Mouse (Mus musculus) right cerebral cortex, postnatal 36 days (tissue): ENCODE measurements around the gene Smim6.
A peak's percentile ranks its signal among the peaks of the same experiment; 100 is the strongest.

ENCODE experiments used
- DNase-seq, 2 experiments: peaks; one replicate each; pipeline ENCODE4 v3.0.0; 2022; ENCODE audit warnings: low spot score in 2 of 2, mixed read lengths in 1 of 2

The Smim6 gene

DNA sequence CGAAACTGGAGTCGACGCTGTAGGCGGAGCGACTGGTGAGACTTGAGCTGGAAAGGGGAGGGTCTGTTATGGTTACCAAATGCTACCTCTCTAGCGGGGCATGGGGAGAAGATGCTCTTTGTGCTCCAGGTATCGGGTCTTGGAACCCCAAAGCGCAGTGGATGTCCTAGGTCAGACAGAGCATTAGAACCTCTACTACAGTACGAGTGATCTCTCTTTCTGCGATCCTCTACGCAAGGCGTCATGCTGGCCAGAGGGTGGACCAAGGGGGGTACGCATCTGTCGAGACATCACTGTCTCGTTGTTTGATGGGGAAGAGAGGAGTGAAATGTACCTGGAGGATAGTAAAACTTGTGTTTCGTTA is 21.9 kb downstream of the Smim6 start:
- no peak for DNase-seq

DNA sequence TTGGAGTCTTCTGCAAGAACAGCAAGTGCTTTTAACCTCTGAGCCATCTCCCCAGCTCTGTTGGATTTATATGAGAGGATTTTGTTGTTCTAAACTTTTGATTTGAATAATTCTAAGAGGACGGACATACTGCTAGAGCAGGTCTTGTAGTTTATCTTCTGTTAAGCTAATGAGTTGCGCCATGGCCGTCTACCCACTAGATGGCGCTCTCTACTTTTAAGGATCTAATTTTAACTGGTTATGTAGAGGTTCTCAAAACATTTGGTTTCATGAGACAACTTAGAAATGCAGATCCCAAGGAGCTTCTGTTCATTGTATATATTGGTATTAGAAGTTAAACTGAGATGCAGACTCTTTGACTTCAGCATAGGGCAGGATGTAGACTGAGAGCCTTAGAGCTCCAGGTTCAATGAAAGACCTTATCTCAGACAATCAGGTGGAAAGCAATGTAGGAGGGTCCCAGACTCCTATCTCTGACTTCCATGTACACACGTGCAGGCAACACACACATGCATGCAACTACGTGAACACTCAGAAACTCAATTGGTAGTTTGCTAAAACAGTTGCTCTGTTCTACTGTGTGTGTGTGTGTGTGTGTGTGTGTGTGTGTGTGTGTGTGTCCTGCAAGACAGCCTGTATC is 28.0 kb downstream of the Smim6 start:
- DNase-seq, result peak in 1 of 2 experiments; percentile 42

- DNase-seq, result no peak
Observed at GRCm38 (mm10) chr11:115941980-115942379, 30.2 kb downstream of the Smim6 start.

- no peak for DNase-seq
Observed at GRCm38 (mm10) chr11:115945247-115945646, 33.4 kb downstream of the Smim6 start.

GRCm38 (mm10) chr11:115946221-115946828 is 34.5 kb downstream of the Smim6 start:
- no peak for DNase-seq

DNA sequence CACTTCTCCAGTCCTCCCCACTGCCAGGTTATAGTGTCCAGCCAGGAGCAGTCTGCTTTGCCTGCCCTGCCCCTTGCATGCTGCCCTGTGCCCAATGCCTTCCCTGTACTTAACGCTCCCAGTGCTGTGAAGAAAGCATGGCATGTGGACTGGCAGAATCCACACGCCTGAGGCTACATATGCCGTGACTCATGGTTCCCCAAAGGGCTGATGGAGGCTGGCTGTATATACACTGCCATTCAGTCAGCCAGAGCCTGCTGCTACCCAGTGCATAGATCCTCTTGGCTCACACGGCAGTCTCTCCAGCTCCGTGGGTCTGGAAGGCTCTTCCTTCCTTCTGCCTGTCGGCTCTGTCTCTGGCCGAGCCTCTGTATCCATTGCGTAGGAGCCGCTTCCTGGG is 36.5 kb downstream of the Smim6 start:
- no peak for DNase-seq

GRCm38 (mm10) chr11:115950719-115951118 is 38.9 kb downstream of the Smim6 start:
- DNase-seq, result no peak

DNA sequence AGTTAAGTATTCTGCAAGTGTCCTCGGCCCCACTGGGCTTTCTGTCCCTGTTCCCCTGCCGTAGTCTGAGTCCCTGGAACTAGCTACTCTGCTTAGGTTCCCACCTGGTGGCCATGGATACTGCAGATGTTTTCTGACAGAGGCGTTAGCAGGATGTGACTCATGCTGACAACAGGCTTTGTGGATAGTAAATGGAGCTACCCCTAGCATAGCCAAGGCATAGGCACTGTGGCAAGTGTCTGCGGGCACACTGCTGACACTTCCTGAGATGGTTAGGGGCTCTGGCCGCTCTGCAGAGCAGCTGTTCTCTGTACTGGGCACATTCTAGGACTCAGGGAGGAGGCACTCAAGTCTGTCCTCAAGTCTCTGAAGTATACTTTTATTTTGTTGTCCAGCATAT is 42.9 kb downstream of the Smim6 start:
- DNase-seq, result no peak

DNA sequence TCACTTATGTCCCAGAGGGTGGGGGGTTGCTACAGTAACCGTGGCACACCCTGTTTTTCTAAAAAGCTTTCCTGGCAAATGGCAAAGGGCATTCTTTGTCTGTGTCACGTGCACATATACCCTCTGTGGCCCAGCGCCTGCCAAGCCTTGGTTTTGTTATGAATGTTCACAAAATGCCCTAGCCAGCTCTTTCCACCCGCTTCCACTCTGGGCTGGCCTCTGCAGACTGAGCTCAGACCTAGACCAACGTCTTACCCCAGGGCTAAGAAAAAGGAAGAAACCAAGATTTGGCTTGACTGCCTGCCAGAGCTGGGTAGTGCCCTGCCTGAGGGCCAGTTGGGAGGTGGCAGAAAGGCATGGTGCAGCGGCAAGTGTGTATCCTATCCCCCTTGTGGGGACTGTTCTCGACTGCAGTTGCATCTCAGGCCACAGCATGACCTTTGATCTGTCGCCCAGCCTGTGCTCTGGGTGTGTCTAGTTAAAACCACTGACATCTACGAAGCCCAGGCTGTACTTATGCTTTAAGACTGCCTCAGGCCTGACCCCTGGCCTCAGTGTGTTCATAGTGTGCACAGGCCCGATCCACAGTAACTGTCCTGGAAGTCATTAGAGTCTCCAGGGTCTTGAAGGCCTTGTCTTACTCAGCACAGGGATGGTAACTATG is 43.5 kb downstream of the Smim6 start:
- DNase-seq, result no peak

GRCm38 (mm10) chr11:115956453-115956852 is 44.6 kb downstream of the Smim6 start:
- no peak for DNase-seq

DNA sequence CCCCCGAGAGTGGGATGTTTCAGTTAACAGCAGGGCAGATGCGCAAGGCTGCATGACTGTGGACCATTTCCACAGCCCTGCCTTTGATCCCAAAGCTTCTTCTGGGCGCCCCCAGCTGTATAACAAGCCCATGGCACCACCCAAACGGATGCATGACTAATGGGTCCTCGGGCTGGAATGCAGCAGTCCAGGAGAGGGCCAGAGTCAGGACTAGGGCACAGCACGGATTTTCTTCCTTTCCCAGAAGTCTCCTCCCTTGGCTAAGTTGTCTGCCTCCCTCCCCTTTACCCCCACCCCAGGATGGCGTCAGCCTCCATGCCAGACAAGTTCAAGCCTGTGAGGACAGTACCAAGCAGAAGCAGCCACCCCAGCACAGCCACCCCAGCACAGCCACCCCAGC is 46.2 kb downstream of the Smim6 start:
- DNase-seq, result no peak

- DNase-seq, result no peak
Observed at GRCm38 (mm10) chr11:115959018-115959417, 47.2 kb downstream of the Smim6 start.

DNA sequence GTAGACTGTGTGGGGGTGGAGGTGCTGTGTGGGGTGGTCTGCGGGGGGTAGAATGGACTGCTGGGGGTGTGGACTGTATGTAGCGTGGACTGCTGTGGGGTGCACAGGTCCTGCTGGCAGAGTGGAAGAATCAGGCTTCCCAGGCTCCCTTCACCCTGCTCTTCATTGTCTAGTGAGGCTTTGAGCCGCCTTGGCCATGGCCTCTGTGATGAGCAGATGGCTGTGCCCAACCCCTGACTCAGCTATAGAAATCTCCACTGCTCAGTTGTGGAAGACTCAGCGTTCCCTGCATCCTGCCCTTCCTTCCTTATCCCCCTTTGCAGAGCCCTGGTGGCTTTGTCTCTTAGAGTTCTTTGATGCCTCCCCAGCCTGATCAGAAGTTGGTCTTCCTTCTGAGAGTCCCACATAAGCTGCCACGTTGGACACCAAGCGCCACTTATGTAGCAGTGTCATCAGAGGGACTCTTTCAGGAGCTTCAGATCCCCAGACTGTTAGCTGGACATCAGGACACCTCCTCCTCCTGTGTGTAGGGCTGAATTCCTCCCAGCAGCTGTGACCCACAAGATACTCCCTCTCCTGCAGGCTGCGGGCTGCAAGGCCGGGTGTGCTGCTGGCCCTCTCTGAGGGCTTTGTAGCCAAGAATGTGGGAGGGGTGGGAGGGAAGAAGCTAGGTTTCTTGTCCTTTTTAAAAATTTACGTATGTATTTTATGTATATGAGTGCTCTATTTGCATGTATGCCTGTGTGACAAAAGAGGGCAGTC is 51.0 kb downstream of the Smim6 start:
- DNase-seq, result no peak
